Mouse (Mus musculus): ENCODE data around the gene Osbpl6. TPM values are rescaled to one million over a fixed set of nuclear protein-coding genes. Genes with fewer than 3 reads are reported as not detected.

Osbpl6 gene
- total RNA-seq, 2 experiments from 2014 or later: 55.2 to 63.5 TPM

DNA sequence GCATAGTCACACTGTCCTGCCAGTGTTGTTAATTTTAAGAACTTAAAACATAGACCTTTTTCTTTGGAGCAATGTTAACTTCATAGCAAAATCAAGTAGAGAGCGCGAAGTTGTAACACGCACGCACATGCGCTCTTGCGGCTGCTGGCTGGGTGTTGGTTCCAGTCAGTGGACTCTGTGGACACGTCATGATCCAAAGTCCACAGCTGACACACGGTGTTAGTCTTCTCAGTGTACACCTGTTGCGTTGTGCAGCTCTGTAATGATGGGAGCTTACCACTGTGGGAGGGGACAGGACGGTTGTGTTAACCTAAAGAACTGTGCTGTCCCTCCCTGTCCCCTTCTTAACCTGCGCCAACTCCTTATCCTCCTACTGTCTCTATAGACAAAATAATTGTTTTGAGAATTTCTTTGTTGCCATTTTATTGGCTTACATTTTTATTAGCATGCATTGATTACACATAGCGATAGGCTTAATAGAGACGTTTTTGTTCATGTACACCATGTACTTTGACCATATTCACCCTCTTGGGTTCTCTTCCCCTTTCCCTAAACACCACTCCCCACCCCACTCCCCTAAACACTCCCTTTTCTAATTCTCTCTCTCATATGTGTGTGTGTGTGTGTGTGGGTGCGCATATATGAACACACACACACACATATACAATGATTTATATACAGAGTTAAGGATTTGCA lies 11.3 kb downstream of the Osbpl6 start:
- no peak for DNase-seq (ENCODE audit: low spot score in 2 of 2)

DNA sequence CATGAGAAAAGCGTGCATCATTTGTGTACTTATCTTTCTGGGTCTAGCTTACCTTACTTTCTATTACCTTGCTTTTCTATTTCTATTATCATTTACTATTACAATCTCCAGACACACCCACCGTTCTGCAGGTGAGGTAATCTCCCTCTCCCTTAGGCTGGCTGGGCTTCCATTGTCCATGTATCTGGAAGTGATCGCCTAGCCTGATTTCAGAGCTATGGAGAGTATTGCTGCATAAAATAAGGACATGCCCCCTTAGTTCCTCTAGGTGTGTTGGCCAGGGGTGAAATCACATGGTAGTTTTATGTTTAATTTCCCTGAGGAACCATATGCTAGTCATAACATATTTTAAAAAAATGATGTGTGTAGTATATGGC lies 11.8 kb downstream of the Osbpl6 start:
- no peak for DNase-seq (ENCODE audit: low spot score in 2 of 2)

DNA sequence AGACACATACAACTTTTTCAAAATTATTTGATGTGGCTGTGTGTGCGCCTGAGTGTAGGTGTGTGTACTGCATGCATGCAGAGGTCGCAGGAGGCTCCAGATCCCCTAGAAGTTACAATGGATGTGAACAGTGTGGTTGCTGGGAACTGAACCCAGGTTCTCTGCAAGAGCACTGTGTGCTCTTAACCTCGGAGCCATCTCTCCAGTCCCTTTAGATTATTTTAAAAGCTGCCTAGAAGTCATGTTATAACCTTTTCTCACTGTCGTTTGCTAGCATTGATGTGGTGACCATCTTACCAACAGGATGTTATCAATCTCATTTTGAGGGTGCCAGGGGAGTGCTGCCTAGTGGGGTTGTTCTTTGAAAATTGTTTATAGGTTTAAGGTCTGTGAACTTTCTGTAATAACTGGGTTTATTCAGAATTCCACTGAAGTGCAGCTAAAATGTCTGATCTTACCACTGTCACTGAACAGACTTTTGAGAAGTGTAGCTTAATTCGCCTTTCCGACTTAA lies 15.2 kb downstream of the Osbpl6 start:
- no peak for DNase-seq (ENCODE audit: low spot score in 2 of 2)

DNA sequence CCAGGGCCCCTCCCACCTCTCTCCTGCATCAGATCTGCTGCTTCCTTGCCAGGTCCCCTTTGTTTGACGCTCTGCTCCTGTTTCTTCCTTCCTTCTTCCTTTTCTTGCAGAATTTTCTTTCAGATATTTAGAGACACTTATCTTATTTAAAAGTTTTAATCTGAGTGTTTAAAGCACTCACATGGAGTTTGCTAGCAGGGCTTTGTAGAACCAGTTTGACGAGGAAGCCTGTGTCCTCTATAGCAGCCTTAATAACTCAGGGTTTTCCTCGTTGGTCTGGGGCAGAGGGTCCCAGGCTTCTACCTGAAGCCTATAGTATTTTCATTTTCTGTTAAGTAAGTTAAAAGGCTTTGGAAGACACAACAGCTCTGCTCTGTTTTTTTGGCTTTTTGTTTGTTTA lies 20.5 kb downstream of the Osbpl6 start:
- DNase-seq (ENCODE audit: low spot score in 2 of 2): no peak

DNA sequence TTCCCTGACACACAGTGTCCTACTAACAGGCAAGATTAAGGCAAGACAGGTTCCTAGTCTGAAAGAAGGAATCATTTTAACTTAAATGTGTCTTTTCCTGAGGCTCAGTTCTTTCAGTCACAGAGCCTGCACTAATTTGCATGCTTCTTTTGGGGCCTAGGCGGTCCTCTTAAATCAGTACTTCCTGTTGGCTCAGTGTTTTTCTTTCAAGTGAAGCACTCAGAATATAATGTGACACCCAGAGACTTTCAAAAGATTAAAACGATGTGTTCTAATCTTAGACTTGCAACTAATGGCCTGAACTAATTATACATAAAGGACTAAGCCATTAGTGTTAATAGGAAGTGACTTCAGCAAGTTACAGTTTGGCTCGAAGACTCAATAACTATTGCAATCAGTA lies 23.0 kb downstream of the Osbpl6 start:
- no peak for DNase-seq (ENCODE audit: low spot score in 2 of 2)

DNA sequence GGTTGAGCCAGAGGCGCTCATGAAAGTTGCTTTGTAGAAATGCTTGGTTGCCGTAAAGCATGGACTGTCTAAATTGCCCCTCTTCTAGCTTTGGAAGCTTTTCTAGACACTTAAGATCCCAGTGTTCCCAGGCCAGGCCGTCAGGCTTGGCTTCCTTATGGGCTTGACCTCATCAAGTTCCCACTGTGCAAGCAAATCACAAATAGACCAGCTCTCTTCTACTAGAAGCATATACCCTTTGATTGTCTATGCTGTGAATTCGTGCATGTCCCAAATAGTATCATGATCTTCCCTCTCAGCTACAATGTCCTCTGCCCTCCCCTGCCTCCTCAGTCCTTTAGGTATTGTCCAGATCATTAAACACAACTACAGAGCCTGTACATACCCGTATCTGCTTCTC lies 23.5 kb downstream of the Osbpl6 start:
- DNase-seq (ENCODE audit: low spot score in 2 of 2): no peak

DNA sequence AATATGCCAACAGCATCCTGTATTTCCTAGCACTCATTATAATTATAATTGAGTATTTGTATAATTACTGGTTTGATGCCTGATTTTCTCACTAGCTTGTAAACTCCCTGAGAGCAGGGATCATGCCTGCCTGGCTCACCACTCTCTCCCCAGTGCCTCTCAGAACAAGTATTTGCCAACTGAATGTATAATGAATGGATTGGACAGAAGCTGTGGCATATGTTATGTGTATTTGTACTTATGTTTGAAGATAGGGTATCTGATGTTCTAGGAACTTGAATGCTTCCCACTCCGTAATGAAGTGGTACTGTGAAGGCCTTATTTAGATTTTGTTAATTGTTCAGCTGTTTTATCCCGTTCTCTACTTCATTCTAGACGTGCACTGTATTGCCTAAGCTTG lies 24.2 kb downstream of the Osbpl6 start:
- peak in 1 of 2 experiments; percentile 74 for DNase-seq (ENCODE audit: low spot score in 2 of 2)

DNA sequence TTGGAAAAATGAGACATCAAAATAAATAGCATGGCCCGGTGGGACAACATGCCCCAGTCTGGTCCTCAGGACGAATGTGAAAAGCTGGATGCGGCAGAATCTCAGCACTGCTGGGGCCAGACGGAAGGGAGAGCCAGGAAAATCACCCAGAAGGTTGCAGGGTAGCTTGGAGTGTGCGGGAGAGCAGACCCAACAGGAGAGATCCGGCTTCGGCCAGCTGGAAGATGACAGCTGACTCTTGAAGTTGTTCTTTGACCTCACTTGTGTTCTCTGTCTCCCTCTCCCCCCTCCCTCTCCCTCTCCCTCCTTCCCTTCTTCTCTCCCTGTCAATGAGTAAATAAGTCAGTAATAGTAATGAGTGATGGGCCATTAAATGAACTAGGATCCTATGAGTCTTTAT lies 27.9 kb downstream of the Osbpl6 start:
- no peak for DNase-seq (ENCODE audit: low spot score in 2 of 2)

DNA sequence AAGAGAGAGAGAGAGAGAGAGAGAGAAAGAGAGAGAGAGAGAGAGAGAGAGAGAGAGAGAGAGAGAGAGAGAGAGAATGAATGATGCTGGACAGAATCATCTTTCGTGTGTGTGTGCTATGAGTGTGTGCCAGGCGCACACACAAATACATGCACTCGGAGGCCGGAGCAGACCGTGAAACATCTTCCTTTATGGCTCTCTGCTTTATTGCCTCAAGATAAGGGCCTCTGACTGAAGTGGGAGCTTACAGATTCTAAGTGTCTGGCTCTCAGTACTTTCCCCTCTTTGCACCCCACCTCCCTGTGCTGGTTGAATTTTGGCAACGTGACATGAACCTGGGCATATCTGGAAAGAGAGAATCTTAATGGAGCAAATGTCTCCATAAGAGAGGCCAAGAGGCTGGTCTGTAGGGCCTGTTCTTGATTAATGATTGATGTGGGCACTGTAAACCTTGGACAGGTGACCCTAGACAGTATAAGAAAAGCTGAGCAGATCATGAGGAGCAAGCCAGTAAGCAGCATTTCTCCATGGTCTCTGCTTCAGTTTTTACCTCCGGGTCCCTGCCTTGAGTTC lies 29.4 kb downstream of the Osbpl6 start:
- no peak for DNase-seq (ENCODE audit: low spot score in 2 of 2)

DNA sequence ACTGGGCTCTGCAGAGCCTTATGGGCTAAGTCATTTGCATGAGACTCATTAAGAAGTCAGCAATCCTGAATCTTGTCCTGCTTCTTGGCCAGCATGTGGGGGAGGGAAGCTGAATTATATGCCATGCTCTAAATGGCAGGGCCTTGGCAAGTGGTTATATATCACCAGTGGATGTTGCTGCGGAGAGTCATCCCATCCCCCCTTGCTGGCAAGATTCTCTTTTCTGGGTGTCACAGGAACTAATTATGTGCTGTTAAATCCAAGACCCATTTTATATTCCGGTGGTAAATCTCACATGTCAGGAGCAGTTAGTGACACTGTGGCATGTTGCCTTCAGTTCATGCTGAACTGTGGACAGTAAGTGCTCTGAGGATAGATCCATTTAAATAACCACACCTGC lies 31.1 kb downstream of the Osbpl6 start:
- DNase-seq (ENCODE audit: low spot score in 2 of 2): no peak

DNA sequence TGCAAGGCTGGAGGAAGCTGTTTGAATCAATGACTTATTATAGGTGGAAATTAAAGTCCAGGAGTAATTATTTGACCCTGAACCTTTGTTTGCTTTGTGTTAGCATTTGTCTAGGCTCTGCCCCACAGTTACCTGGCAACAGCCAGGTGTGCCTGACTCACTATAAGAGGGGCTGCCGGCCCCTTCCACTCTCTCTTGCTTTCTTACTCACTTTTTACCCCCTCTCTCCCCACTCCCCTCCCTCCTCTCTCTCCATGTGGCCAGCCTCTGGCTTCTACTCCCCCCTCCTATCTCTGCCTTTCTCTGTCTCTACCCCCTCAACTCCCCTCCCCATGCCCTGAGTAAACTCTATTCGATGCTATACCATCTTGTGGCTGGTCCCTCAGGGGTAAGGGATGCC lies 33.2 kb downstream of the Osbpl6 start:
- no peak for DNase-seq (ENCODE audit: low spot score in 2 of 2)

DNA sequence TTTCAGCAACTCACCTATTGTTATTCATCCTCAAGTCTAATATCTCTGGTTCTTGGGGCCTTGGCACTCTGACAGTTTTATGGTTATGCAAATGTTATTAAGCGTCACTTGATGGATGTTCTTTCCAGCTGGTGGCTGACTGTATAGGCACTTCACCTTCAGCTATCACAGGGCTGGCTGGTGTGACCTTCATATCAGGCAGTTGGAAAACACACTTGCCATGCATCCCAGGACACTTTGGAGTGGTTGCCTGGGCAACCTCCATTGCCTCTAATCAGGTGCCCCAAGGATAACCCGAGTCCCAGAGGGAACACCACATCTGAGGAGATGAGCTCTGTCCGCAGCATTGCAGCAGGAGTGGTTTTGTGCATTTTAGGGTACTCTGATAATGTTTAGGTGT lies 35.8 kb downstream of the Osbpl6 start:
- no peak for DNase-seq (ENCODE audit: low spot score in 2 of 2)

DNA sequence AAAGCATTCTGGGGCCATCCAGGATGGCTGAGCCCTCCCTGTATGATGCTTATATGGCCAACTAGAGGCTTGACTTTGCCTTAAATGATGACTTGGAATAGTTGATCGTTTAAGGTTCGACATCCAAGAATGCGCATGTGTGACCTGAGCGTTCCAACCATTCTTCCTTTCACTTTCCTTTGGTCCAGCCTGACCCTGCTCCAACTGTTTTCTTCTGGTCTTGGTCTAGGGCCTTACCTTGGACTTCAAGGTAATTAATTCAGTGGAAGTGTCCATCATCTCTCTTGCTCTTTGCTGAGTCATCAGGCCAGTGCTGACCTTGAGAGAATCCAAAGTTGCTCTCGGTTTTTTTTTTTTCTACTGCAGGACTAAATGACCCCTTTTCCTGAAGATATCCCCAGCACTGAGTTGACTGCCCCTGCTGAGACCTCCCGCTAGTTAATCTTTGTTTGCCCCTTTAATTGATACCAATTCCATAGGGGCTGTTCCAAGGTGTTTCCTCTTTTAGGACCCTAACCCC lies 43.6 kb downstream of the Osbpl6 start:
- DNase-seq (ENCODE audit: low spot score in 2 of 2): no peak

DNA sequence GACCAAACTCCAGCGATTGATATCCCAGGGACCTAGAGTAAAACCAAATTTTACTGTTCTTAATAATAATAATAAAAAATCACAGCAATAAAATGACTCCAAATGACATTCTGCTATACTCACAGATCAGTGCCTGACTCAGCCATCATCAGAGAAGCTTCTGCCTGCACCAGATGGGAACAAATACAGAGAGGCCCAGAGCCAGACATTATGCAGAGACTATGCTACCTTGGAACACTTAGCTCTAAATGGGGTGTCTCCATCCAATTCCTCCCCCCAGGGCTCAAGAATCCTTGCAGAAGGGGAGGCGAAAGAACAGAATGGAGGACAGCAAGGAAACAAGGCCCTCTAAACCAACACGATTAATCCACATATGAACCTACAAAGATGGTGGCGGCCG lies 60.4 kb downstream of the Osbpl6 start:
- DNase-seq (ENCODE audit: low spot score in 2 of 2): peak in 1 of 2 experiments; percentile 54

DNA sequence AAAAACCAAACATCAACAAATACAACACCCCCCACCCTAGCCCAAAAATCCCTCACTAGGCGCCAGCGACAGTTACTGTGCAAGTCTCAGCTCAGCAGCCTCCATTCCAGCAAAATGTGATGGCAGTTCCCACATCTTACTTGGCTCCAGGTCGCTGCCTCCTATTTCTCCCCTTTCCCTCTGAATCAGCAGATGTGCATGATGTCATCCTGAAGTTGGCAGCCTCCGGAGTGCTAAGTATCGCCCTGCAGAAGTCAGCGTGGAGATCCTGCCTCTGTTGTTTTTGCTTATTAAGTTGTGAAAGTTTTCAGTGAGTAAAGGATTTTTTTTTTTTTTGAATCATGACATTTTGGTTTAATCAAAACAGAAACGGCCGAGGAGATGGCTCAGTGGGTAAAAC lies 61.9 kb downstream of the Osbpl6 start:
- no peak for DNase-seq (ENCODE audit: low spot score in 2 of 2)

DNA sequence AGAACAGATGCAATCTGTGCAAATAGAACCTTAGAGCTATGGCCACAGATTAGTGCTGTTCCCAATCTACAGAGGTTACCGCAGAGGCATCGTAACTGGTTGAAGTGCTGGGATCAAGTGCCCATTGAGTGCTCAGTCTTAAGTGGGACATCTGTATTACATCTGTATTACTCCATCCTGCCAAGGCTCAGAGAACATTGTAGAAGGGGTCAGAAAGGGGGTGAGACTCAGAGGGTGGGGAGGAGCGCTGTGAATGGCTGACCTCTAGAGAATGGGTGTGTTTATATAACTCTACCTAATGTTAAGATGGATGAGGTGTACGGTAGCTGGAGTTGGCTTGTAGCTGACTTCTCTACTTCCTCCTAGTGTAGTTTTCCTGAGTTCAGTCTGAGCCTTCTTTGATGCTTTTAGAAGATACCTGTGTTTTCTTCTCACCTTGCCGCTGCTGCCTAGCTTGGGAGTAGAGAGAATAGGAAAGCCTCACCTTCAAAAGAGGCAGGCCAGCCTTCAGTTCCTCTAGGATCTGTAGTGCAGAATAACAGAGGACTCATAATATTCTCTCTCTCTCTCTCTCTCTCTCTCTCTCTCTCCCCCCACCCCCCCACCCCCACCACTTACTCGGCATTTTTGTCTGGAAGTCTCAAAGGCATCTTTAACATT lies 62.9 kb downstream of the Osbpl6 start:
- no peak for DNase-seq (ENCODE audit: low spot score in 2 of 2)

DNA sequence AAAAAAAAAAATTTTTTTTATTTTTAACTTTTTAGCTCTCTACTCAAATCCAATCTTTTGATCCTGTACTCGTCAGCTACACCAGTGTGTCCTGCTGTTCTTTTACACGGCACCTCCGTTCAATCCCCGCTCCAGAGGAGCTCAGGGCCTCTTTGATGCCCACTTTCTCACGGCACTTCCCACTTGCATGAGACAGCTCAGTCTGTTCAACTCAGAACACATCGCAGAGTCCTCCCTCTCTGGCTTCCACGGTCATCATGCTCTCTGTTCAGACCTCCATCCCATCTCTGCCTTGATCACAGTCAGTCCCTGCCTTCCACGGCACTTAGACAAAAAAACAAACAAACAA lies 63.4 kb downstream of the Osbpl6 start:
- no peak for DNase-seq (ENCODE audit: low spot score in 2 of 2)

DNA sequence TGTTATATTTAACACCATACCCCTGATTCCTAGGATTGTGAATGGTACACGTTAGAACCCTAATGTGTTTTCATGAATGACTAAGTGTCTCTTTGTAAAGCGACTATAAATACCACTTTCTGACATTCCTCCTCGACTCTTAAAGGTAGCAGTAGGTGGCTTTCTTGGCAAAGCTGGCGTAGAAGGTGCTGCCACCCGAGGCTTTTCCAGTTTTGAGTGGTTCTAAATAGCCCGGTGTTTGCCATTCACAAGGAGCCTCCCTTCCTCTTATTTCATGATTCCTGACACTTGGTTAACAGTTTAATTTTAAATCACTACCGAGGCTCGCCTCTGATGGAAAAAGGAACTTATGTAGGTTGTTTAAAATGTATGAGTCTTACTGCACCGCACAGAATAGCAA lies 64.1 kb downstream of the Osbpl6 start:
- no peak for DNase-seq (ENCODE audit: low spot score in 2 of 2)

DNA sequence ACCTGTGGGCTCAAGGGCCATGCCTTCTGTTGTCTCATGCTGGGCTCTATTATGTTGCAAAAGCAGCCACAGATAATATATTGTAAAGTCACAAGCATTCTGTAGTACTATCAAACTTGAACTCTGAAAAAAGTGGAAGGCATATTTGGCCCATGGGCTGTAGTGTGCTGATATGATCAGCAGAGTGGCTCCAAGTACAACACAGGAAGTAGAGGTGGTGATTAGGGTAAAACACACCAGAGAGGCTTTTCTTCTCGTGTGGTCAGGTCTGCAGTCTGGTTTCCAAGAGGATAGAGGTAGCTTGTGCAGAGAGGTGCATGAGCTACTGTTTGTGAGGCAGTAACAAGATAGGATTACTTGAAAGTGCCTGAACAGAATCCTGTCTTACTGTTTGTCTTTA lies 69.5 kb downstream of the Osbpl6 start:
- no peak for DNase-seq (ENCODE audit: low spot score in 2 of 2)

DNA sequence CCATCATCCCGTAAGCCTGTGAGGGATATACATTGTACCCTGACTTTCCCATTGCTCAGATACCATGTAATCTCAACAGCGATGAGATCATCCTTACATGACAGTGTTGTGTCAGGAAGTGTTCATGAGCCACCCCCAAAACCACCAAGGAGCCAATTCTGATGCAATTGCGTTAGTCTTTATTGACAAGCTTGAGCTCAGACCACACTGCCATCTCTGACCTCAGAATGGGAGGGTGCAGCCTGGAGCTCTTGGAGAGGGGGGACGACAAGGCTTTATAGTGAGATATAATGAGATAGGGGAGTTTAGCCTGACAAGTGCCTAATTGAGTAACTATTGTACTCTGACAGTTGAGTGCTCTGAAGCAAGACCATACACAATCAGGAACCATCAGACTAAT lies 82.5 kb downstream of the Osbpl6 start:
- DNase-seq (ENCODE audit: low spot score in 2 of 2): no peak

DNA sequence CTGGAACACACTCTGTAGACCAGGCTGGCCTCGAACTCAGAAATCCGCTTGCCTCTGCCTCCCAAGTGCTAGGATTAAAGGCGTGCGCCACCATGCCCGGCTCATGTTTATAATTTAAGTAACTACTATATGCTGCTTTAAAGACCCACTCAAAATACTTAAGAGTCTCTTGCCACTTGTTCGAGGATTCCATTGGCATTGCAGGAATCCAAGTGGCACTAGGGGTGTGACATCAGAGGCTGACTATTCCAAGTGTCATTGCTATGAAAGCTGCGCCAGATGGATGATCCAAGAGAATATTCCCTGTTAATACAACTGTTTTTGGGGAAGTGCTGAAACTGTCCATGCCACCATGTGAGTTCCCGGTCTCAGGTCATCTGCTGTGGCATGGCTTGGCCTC lies 83.9 kb downstream of the Osbpl6 start:
- no peak for DNase-seq (ENCODE audit: low spot score in 2 of 2)

DNA sequence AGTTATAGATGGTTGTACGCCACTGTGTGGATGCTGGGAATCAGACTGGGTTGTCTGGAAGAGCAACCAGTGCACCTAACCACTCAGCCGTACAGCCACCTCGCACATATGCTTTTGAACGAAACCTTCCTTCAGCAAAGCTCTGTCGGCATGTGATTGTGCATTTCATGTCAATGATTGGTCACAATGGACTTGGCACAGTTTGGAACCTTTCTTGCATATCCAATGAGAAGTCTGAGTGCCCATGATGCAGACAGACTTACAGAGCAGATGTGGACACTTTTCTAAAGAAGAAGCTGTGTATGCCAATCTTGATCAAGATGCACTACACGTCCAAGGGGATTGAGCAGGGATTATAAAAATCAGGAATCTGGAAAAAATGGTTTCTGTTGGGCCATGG lies 85.1 kb downstream of the Osbpl6 start:
- DNase-seq (ENCODE audit: low spot score in 2 of 2): no peak

DNA sequence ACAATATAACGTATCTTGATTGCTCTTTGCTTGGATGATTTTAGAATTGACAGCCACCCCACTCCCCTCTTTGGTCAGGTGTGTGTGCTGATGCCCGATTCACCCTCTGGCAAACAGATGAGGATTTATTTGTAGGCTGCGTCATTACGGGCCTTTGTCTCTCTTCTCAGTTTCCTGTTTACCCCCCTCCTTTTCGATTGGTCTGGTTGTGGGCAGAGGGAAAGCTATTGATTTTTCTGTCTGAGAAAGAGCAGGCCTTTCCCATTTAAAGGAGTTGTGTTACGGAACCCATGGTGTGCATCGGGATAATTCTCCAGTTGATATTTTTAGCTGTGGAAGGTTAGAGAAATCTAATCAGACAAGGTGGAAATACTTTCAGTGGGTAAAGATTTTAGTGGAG lies 85.9 kb downstream of the Osbpl6 start:
- DNase-seq (ENCODE audit: low spot score in 2 of 2): no peak

All from layer of hippocampus, postnatal 14 days (tissue).